43 mouse cellular contexts compared by ENCODE assay signal in genomic region chr12:70117146-70117545, GRCm38 (mm10). TPM values are rescaled to one million over a fixed set of nuclear protein-coding genes. Genes with fewer than 3 reads are reported as not detected.
A peak's percentile ranks its signal among the peaks of the same experiment; 100 is the strongest.
DNase-seq lines count a peak whose midpoint lies in the region; ATAC-seq lines count a peak whose summit lies in the region.
"Had no signal": no experiment of that assay in that cellular context is flagged by ENCODE, and none has a peak within 500 bp of the region (broad histone marks: within the 10 kb centered on the region; RNA-seq: fewer than 3 reads in every experiment).

No protein-coding gene starts in this region.

- H3K4me3 ChIP-seq in heart, embryonic 11.5 days (ENCODE audit: low read depth, low read length), result no peak overlapping the region
- no peak overlapping the region for H3K4me3 ChIP-seq in liver, embryonic 11.5 days (ENCODE audit: low read depth, low read length)
- H3K4me3 ChIP-seq: embryonic facial prominence, embryonic 12.5 days; forebrain, embryonic 10.5 days; forebrain, embryonic 15.5 days; heart, embryonic 13.5 days; kidney, embryonic 15.5 days; left cerebral cortex, adult 2 months; limb, embryonic 13.5 days; liver, embryonic 12.5 days; megakaryocyte, embryonic 14.5 days; midbrain, embryonic 12.5 days; neural tube, embryonic 15.5 days; stomach, embryonic 15.5 days had no signal

- no peak for ATAC-seq in heart, embryonic 11.5 days (replicated peaks; ENCODE audit: insufficient number of reproducible peaks, low FRiP score, low TSS enrichment)
- no peak for ATAC-seq in liver, embryonic 11.5 days (replicated peaks; ENCODE audit: low FRiP score)
- ATAC-seq: forebrain, embryonic 15.5 days; liver, embryonic 12.5 days; lung, postnatal 0 days had no signal

- H3K27me3 ChIP-seq in heart, embryonic 11.5 days (ENCODE audit: control insufficient read depth, insufficient read depth, low read length), result no peaks in the 10 kb centered on the region; the same call in 1 of the 2 replicates
- peaks cover 5% of the 10 kb centered on the region; the same call in 1 of the 2 replicates for H3K27me3 ChIP-seq in liver, embryonic 11.5 days (replicated peaks; ENCODE audit: control insufficient read depth, insufficient read depth, low read length)
- H3K27me3 ChIP-seq: forebrain, embryonic 15.5 days; neural tube, embryonic 15.5 days; stomach, embryonic 15.5 days had no signal

- H3K4me2 ChIP-seq in heart, embryonic 11.5 days, result no peak overlapping the region
- no peak overlapping the region for H3K4me2 ChIP-seq in liver, embryonic 11.5 days
- H3K4me2 ChIP-seq: embryonic facial prominence, embryonic 12.5 days; forebrain, embryonic 15.5 days; heart, embryonic 13.5 days; hindbrain, embryonic 14.5 days; kidney, embryonic 15.5 days; limb, embryonic 13.5 days; liver, embryonic 12.5 days; midbrain, embryonic 12.5 days; neural tube, embryonic 15.5 days; stomach, embryonic 15.5 days had no signal

- no peaks in the 10 kb centered on the region for H3K9me3 ChIP-seq in heart, embryonic 11.5 days (replicated peaks; ENCODE audit: control insufficient read depth, low read length)
- no peaks in the 10 kb centered on the region for H3K9me3 ChIP-seq in liver, embryonic 11.5 days (ENCODE audit: control insufficient read depth, low read length)
- H3K9me3 ChIP-seq: embryonic facial prominence, embryonic 12.5 days; forebrain, embryonic 10.5 days; forebrain, embryonic 15.5 days; heart, embryonic 13.5 days; kidney, embryonic 15.5 days; limb, embryonic 13.5 days; liver, embryonic 12.5 days; megakaryocyte, embryonic 14.5 days; neural tube, embryonic 15.5 days; stomach, embryonic 15.5 days had no signal

- H3K9ac ChIP-seq in heart, embryonic 11.5 days (ENCODE audit: low read depth, low read length), result no peak overlapping the region
- H3K9ac ChIP-seq in liver, embryonic 11.5 days (ENCODE audit: low read depth, low read length), result no peak overlapping the region
- H3K9ac ChIP-seq: embryonic facial prominence, embryonic 12.5 days; forebrain, embryonic 15.5 days; heart, embryonic 13.5 days; hindbrain, embryonic 14.5 days; kidney, embryonic 15.5 days; limb, embryonic 13.5 days; liver, embryonic 12.5 days; midbrain, embryonic 12.5 days; neural tube, embryonic 15.5 days; stomach, embryonic 15.5 days had no signal

- H3K27ac ChIP-seq in heart, embryonic 11.5 days (ENCODE audit: low read depth, low read length), result no peak overlapping the region
- H3K27ac ChIP-seq in liver, embryonic 11.5 days (ENCODE audit: low read depth, low read length), result no peak overlapping the region
- H3K27ac ChIP-seq: embryonic facial prominence, embryonic 12.5 days; forebrain, embryonic 10.5 days; forebrain, embryonic 15.5 days; heart, embryonic 13.5 days; hindbrain, embryonic 14.5 days; kidney, embryonic 15.5 days; left cerebral cortex, adult 2 months; limb, embryonic 13.5 days; liver, embryonic 12.5 days; midbrain, embryonic 12.5 days; neural tube, embryonic 15.5 days; stomach, embryonic 15.5 days had no signal

- peak; percentile 77 for DNase-seq in adrenal gland, adult 2 months
- no peak for DNase-seq in adrenal gland, postnatal 4 days (ENCODE audit: low spot score in 2 of 2)
- peak; percentile 10 for DNase-seq in adipocyte (ENCODE audit: low spot score)
- peak; percentile 62 to 67 for DNase-seq in adrenal gland, postnatal 36 days
- DNase-seq in retina, postnatal 1 day, result no peak
- no peak for DNase-seq in liver, embryonic 11.5 days (ENCODE audit: low spot score)
- DNase-seq: B cell, adult 2 months; cerebellum, adult 11 months; cerebellum, adult 9-10 months; cerebellum, postnatal 36 days; embryo, embryonic 11 days; gastrocnemius, postnatal 36 days; heart, adult 18-20 months; heart, postnatal 10 days; kidney, adult 18-20 months; kidney, postnatal 25 days; lung, adult 18-20 months; lung, postnatal 4 days; right cerebral cortex, postnatal 25 days; thymus, adult 18-20 months; thymus, postnatal 25 days had no signal

- no peaks in the 10 kb centered on the region for H3K4me1 ChIP-seq in heart, embryonic 11.5 days (ENCODE audit: control insufficient read depth, insufficient read depth, low read length)
- no peaks in the 10 kb centered on the region; the same call in 1 of the 2 replicates for H3K4me1 ChIP-seq in liver, embryonic 11.5 days (replicated peaks; ENCODE audit: control insufficient read depth, insufficient read depth, low read length)
- H3K4me1 ChIP-seq: embryonic facial prominence, embryonic 12.5 days; midbrain, embryonic 12.5 days; stomach, embryonic 15.5 days had no signal

- H3K36me3 ChIP-seq in heart, embryonic 11.5 days (ENCODE audit: control insufficient read depth, insufficient read depth, low read length), result no peaks in the 10 kb centered on the region
- no peaks in the 10 kb centered on the region for H3K36me3 ChIP-seq in liver, embryonic 11.5 days (ENCODE audit: control insufficient read depth, insufficient read depth, low read length)
- H3K36me3 ChIP-seq: embryonic facial prominence, embryonic 12.5 days; forebrain, embryonic 10.5 days; forebrain, embryonic 15.5 days; heart, embryonic 13.5 days; kidney, embryonic 15.5 days; limb, embryonic 13.5 days; liver, embryonic 12.5 days; midbrain, embryonic 12.5 days; neural tube, embryonic 15.5 days; stomach, embryonic 15.5 days had no signal

- WGBS in heart, embryonic 11.5 days (ENCODE audit: insufficient replicate concordance), result 82% methylated on average over 10 of the region's 10 CpGs
- WGBS in liver, embryonic 11.5 days, result 83% methylated on average over 10 of the region's 10 CpGs

RNA-seq across cellular contexts. Expression of gene Nin, which starts 3.6 kb away (rescaled TPM):
- total RNA-seq in adrenal gland, adult 2 months (2021), result 10 to 100 TPM; 29.7 to 34.2 TPM
- polyA plus RNA-seq in adrenal gland, adult 2 months (2012; rRNA removed), result 9.1 and 9.6 TPM in 2 replicates
- 10 to 100 TPM; 44.6 to 45.0 TPM for total RNA-seq in adrenal gland, postnatal 4 days (2021)
- total RNA-seq in adrenal gland, postnatal 36 days (2021), result 10 to 100 TPM; 31.2 to 39.4 TPM
- 7.8 and 9.1 TPM in 2 replicates for polyA plus RNA-seq in heart, embryonic 11.5 days (2014; fragmentation: Nextera tagmentation; extraction: Ambion mirVana)
- 7.7 and 9.4 TPM in 2 replicates for polyA plus RNA-seq in liver, embryonic 11.5 days (2014; fragmentation: Nextera tagmentation; extraction: Ambion mirVana)

RNA-seq across cellular contexts. Expression of gene Abhd12b, which starts 36.8 kb away (rescaled TPM):
- not detected for total RNA-seq in adrenal gland, adult 2 months (2021)
- not detected in 2 replicates for polyA plus RNA-seq in adrenal gland, adult 2 months (2012; rRNA removed)
- total RNA-seq in adrenal gland, postnatal 4 days (2021), result not detected
- total RNA-seq in adrenal gland, postnatal 36 days (2021), result not detected
- polyA plus RNA-seq in heart, embryonic 11.5 days (2014; fragmentation: Nextera tagmentation; extraction: Ambion mirVana), result not detected in 2 replicates
- 0.12 TPM in 1 of 2 replicates, not detected in the other for polyA plus RNA-seq in liver, embryonic 11.5 days (2014; fragmentation: Nextera tagmentation; extraction: Ambion mirVana)
- total RNA-seq: CH12.LX; ES-E14; gastrocnemius, adult 18-20 months; gastrocnemius, postnatal 36 days; heart, adult 18-20 months; heart, postnatal 10 days; hematopoietic stem cell, adult 5-6 weeks; layer of hippocampus, adult 18-20 months; left cerebral cortex, postnatal 25 days; midbrain, postnatal 0 days had no signal
- polyA plus RNA-seq: forebrain, embryonic 10.5 days; forebrain, embryonic 15.5 days; heart, embryonic 13.5 days; kidney, embryonic 15.5 days; limb, embryonic 13.5 days; liver, embryonic 12.5 days; midbrain, embryonic 12.5 days; stomach, embryonic 15.5 days had no signal

Comparison
In these comparisons a context has a peak if more than half of its experiments do, and no peak if none do; other contexts are left out.
1. DNase-seq: peak in adrenal gland, adult 2 months (single experiment), adipocyte (single experiment) and adrenal gland, postnatal 36 days (2 of 2); none in adrenal gland, postnatal 4 days (0 of 2), retina, postnatal 1 day (single experiment) and liver, embryonic 11.5 days (single experiment).